Mouse (Mus musculus) heart, embryonic 11.5 days (tissue): ENCODE measurements at regions not wholly inside any gene's neighbourhood (a gene's known extent, or its start where the extent isn't known, plus 50 kb on each side); places are given as distances from the start of the nearest gene placed in this dataset.

ENCODE experiments used
- ATAC-seq: fragments of 200-750 bp; cut with Nextera tagmentation; replicated peaks from 2 replicates; pipeline ENCODE4 v1.8.0; 2017; ENCODE audit warnings: moderate library complexity; ENCODE audit not compliant: insufficient number of reproducible peaks, low FRiP score, low TSS enrichment
- H3K27ac ChIP-seq: fragments of 300-500 bp; sonication (generic); 2 replicates; pipeline ENCODE4 v1.5.1; 2014; ENCODE audit warnings: mild to moderate bottlenecking, low read depth, low read length
- H3K27me3 ChIP-seq: fragments of 300-500 bp; sonication (generic); 2 replicates; pipeline ENCODE4 v1.6.1; 2014; ENCODE audit warnings: mild to moderate bottlenecking, low read length, mixed read lengths; ENCODE audit not compliant: control insufficient read depth, insufficient read depth
- H3K36me3 ChIP-seq: fragments of 300-500 bp; sonication (generic); 2 replicates; pipeline ENCODE4 v1.6.1; 2014; ENCODE audit warnings: mild to moderate bottlenecking, low read length, moderate library complexity, mixed read lengths; ENCODE audit not compliant: control insufficient read depth, insufficient read depth
- H3K4me1 ChIP-seq: fragments of 300-500 bp; sonication (generic); 2 replicates; pipeline ENCODE4 v1.6.1; 2014; ENCODE audit warnings: low read length; ENCODE audit not compliant: control insufficient read depth, insufficient read depth
- H3K4me2 ChIP-seq: fragments of 300-500 bp; sonication (generic); 2 replicates; pipeline ENCODE4 v1.6.1; 2014; ENCODE audit warnings: mild to moderate bottlenecking, moderate library complexity
- H3K4me3 ChIP-seq: fragments of 300-500 bp; sonication (generic); 2 replicates; pipeline ENCODE4 v1.5.1; 2014; ENCODE audit warnings: low read depth, low read length
- H3K9ac ChIP-seq: fragments of 300-500 bp; sonication (generic); 2 replicates; pipeline ENCODE4 v1.6.1; 2014; ENCODE audit warnings: mild to moderate bottlenecking, low read depth, low read length, moderate library complexity
- H3K9me3 ChIP-seq: fragments of 300-500 bp; sonication (generic); replicated peaks from 2 replicates; pipeline ENCODE4 v1.6.1; 2016; ENCODE audit warnings: low read length; ENCODE audit not compliant: control insufficient read depth
- WGBS: fragments of 180-500 bp; shearing (Covaris S2); extraction: QIAGEN DNeasy Blood & Tissue Kit; methylation state at CpG from one replicate; pipeline ENCODE4 v1.1.7; 2014; ENCODE audit not compliant: insufficient replicate concordance; 5-methylcytosine and 5-hydroxymethylcytosine counted together

DNA sequence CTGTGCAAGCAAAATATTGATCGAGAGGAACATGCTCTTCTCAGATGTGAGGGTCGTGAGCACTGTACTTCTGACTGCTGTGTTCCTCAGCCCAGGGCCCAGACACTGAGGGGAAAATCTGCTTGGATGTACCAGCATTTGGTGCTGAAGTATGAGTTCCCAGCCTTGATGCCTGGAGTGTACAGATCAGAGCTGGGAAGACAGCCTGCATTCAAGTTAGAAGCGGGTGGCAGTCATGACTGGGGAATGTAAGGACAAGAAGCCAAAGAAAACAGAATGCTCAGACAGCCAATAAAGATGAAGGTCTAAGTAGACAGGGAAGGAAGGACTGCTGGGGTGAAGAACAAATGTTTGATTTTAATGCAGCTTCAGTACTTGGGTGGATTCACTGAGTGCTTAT is 148.9 kb downstream of the Lurap1l start:
- 68% methylated on average over 3 of the region's 3 CpGs for WGBS

DNA sequence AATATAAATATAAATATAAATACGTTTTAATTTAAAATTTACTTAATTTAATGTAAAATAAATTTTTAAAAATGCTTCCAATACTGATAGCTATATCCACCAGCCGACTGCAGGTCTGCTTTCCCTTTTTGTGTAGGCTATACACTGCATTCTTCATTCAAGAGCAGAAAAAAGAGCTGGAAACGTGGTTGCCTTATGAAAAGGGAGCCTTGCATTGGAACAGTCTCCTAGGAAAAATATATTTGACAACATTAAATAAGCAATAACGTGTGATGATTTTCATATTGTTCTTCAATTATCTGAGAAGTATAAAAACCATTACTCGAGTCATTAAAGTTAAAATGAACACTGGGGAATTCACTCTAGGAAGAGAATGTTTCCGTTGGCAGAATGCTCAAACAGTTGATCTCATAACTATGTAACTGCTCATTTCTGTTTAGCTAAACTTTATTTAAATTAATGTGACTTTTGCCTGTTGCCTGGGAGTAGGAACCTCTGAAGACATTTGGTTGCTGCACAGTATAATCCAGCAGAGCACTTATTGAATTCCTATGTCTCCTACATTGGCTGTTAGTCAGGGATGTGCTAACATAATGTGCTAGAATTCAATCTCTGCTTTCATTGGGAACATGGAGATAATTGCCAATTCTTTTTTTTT is 172.0 kb downstream of the Lurap1l start:
- Histone ChIP-seq H3K27me3 (no peaks in the 10 kb centered on the region), H3K4me1 (no peaks in the 10 kb centered on the region), H3K27ac (no peak overlapping the region), H3K4me2 (no peak overlapping the region), H3K9me3 (no peaks in the 10 kb centered on the region), H3K9ac (no peak overlapping the region), H3K4me3 (no peak overlapping the region), H3K36me3 (no peaks in the 10 kb centered on the region)
- no peak for ATAC-seq
- WGBS = 66% methylated on average over 6 of the region's 6 CpGs

More for the DNA sequence above, 148.9 kb downstream of the Lurap1l start:
- H3K4me2 ChIP-seq = no peak overlapping the region
- H3K36me3 ChIP-seq = no peaks in the 10 kb centered on the region
- H3K27ac ChIP-seq = no peak overlapping the region
- no peaks in the 10 kb centered on the region for H3K4me1 ChIP-seq
- ATAC-seq = no peak
- H3K4me3 ChIP-seq = no peak overlapping the region
- no peaks in the 10 kb centered on the region for H3K9me3 ChIP-seq
- H3K9ac ChIP-seq = no peak overlapping the region
- no peaks in the 10 kb centered on the region for H3K27me3 ChIP-seq

DNA sequence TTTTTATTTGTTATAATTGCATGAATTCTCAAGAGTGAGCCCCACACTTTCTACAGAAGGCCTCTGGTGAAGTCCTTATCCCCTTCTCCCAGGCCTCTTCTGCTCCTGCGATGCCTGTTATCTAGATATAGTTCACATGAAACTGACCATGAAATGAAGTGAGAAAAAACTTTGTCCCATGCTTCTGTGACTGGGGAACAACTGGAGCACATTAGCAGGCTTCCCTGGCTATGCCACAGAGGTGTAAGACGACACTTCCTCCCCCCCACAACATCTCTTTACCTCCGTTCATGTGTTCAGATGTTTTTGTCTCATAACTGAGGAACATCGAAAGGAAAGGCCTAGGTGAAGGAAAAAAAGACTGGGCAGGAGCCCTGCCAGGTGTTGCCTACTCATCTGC is 174.7 kb downstream of the Lurap1l start:
- no peaks in the 10 kb centered on the region for H3K36me3 ChIP-seq
- no peak overlapping the region for H3K4me2 ChIP-seq
- ATAC-seq = no peak
- H3K27ac ChIP-seq = no peak overlapping the region
- H3K9me3 ChIP-seq = no peaks in the 10 kb centered on the region
- no peaks in the 10 kb centered on the region for H3K27me3 ChIP-seq
- 56% methylated on average over 4 of the region's 4 CpGs for whole genome bisulfite sequencing
- no peaks in the 10 kb centered on the region for H3K4me1 ChIP-seq
- no peak overlapping the region for H3K9ac ChIP-seq
- H3K4me3 ChIP-seq = no peak overlapping the region

DNA sequence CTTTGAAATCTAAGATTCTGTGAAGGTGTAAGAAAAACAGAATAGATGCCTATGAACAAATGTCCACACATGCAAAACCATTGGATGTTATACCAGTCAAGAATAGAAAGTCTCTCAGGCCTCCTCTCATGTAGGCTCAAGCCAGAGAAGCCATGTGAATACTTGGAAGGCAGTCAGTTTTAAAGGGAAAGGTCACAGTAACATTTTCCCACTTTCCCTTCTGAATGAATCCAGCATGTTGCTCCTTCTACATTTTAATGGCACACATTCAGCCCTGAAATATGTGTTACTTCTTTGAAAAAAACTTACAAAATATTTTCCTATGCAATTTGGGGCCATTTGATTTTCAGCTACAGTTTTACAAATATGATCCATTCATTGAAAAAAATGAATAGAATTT is 186.1 kb downstream of the Lurap1l start:
- H3K9ac ChIP-seq = no peak overlapping the region
- no peak for ATAC-seq
- H3K4me2 ChIP-seq = no peak overlapping the region
- H3K9me3 ChIP-seq = no peaks in the 10 kb centered on the region
- H3K27me3 ChIP-seq = no peaks in the 10 kb centered on the region
- no peaks in the 10 kb centered on the region for H3K4me1 ChIP-seq
- no peak overlapping the region for H3K27ac ChIP-seq
- H3K4me3 ChIP-seq = no peak overlapping the region
- H3K36me3 ChIP-seq = no peaks in the 10 kb centered on the region

DNA sequence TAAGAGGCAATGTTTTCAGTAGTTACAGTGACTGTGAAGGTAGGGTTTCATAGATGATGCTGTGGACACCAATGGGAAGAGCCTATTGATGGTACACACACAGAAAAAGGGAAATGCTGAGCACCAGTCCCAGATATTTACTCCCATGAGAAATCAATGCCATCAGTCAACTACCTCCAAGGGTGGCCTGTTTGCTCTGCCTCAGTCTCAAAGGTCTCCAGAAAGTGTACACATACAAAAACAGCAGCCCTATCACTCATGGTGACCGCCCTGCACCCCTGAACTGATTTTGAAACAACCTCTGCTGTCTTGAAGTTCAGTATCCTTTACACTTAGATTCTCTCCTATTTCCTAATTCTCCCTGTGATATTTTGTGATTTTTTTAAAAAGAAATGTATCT is 187.2 kb downstream of the Lurap1l start:
- no peak overlapping the region for H3K4me3 ChIP-seq
- 83% methylated on average over 1 of the region's 1 CpGs for WGBS
- no peak overlapping the region for H3K9ac ChIP-seq
- no peak for ATAC-seq
- no peak overlapping the region for H3K27ac ChIP-seq
- H3K9me3 ChIP-seq = no peaks in the 10 kb centered on the region
- no peaks in the 10 kb centered on the region for H3K27me3 ChIP-seq
- no peaks in the 10 kb centered on the region for H3K36me3 ChIP-seq
- H3K4me1 ChIP-seq = no peaks in the 10 kb centered on the region
- H3K4me2 ChIP-seq = no peak overlapping the region

DNA sequence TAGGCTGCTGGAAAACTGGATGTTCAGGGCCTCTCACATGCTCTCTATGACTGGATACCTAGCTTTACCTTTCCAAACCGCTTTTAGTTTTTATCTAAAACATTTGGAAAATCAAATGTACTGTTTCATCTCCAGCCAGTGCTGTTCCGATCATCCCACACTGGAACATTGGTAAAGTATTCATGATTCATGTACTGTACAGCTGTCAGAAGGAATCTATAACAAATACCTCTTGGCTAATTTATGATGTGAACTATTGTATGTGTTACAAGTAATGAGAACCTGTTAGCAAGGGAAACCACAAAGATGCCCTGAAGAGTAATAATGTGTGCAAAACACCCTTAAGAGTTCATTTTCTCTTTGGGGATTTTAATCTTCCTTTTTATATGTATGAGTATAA is 190.6 kb downstream of the Lurap1l start:
- ATAC-seq = no peak
- Histone ChIP-seq H3K9me3 (no peaks in the 10 kb centered on the region), H3K27me3 (no peaks in the 10 kb centered on the region), H3K4me1 (no peaks in the 10 kb centered on the region), H3K4me3 (no peak overlapping the region), H3K27ac (no peak overlapping the region), H3K9ac (no peak overlapping the region), H3K4me2 (no peak overlapping the region), H3K36me3 (no peaks in the 10 kb centered on the region)
- WGBS = 76% methylated on average over 2 of the region's 2 CpGs

DNA sequence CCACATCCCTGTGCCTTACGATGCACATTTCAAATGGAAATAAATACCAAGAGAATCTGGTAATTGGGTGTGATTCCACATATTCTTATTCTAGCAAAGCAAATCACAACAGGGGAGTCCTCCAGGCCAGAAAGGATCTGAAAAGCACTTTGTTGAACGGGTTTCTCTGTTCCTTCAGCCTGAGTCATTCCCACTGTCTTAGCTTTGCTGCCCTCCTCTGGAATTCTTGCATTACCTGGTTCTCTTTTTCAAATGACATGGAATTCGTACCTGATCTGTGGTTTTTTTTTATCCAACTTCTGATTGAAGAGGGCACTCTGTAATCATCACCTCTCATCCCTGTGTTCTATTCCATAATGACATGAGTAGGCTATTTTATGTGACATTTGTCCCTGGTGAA is 200.9 kb downstream of the Lurap1l start:
- H3K9ac ChIP-seq = no peak overlapping the region
- H3K4me1 ChIP-seq = no peaks in the 10 kb centered on the region
- H3K27me3 ChIP-seq = no peaks in the 10 kb centered on the region
- 53% methylated on average over 3 of the region's 3 CpGs for WGBS
- H3K4me2 ChIP-seq = no peak overlapping the region
- no peaks in the 10 kb centered on the region for H3K36me3 ChIP-seq
- no peak for ATAC-seq
- no peaks in the 10 kb centered on the region for H3K9me3 ChIP-seq
- no peak overlapping the region for H3K4me3 ChIP-seq
- no peak overlapping the region for H3K27ac ChIP-seq

DNA sequence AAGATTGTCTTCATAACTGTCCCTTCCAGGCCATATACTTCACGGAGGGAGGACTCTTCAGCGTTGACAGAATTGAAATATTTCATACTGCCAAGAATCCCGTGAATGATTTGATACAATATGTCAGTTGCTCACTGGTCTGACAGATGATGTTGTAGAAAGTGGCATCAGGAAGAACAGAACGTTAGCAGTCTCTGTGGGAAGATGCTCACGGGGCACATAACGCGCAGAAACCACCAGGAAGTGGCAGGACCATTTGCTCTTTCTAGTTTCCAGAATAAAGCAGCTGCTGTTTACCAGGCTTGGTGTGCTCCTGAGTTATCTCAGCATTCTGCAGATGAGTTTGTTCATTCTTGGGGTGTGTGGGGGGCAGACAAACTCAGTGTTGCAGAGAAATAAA is 206.0 kb downstream of the Lurap1l start:
- Histone ChIP-seq H3K4me3 (no peak overlapping the region), H3K4me1 (no peaks in the 10 kb centered on the region), H3K27me3 (no peaks in the 10 kb centered on the region), H3K4me2 (no peak overlapping the region), H3K27ac (no peak overlapping the region), H3K36me3 (no peaks in the 10 kb centered on the region), H3K9me3 (no peaks in the 10 kb centered on the region), H3K9ac (no peak overlapping the region)
- 76% methylated on average over 7 of the region's 7 CpGs for WGBS
- ATAC-seq = no peak

DNA sequence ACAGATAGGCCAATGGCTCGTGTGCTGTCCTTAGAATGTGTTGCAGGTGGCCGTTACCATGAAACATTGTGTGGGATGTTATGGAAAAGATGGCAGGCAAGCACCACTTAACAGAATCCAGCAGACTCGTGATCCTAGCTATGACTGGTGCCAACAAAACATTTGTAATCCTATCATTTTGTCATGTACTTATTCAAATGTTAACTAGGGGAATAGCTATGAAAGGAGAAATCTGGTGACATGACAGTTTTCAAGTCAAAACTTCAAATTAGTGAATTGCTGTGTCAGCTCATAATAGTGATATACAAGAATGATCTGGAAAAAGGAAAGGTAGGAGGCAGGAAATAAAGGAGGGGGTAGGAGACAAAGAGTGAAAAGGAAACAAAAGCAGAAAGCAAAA is 213.7 kb downstream of the Lurap1l start:
- Histone ChIP-seq H3K4me1 (no peaks in the 10 kb centered on the region), H3K9me3 (no peaks in the 10 kb centered on the region), H3K9ac (no peak overlapping the region), H3K27ac (no peak overlapping the region), H3K36me3 (no peaks in the 10 kb centered on the region), H3K4me3 (no peak overlapping the region), H3K4me2 (no peak overlapping the region), H3K27me3 (no peaks in the 10 kb centered on the region)
- 63% methylated on average over 3 of the region's 3 CpGs for WGBS
- ATAC-seq = no peak
